Mouse (Mus musculus) liver, embryonic 14.5 days (tissue): ENCODE measurements around the gene Hsp90ab1. TPM values are rescaled to one million over a fixed set of nuclear protein-coding genes. Genes with fewer than 3 reads are reported as not detected.

ENCODE experiments used
- ATAC-seq: fragments of 200-750 bp; cut with Nextera tagmentation; 2 replicates; pipeline ENCODE4 v1.8.0; 2017; ENCODE audit warnings: moderate number of reproducible peaks, mild to moderate bottlenecking, moderate library complexity; ENCODE audit not compliant: insufficient read depth
- DNase-seq, 3 experiments: peaks; one replicate each; pipeline ENCODE4 v3.0.0-alpha.2; 2012 to 2013; ENCODE audit warnings: low read depth in 3 of 3, low spot score in 3 of 3
- H3K27ac ChIP-seq: fragments of 300-500 bp; sonication (generic); 2 replicates; pipeline ENCODE4 v1.5.1; 2014; ENCODE audit warnings: moderate library complexity, mild to moderate bottlenecking, control low read depth, inconsistent platforms
- H3K27me3 ChIP-seq: fragments of 300-500 bp; sonication (generic); 2 replicates; pipeline ENCODE4 v1.6.1; 2014; ENCODE audit warnings: mild to moderate bottlenecking, low read length, moderate library complexity; ENCODE audit not compliant: control insufficient read depth, insufficient read depth
- H3K36me3 ChIP-seq: fragments of 300-500 bp; sonication (generic); replicated peaks from 2 replicates; pipeline ENCODE4 v1.6.1; 2014; ENCODE audit warnings: low read depth; ENCODE audit not compliant: control insufficient read depth, insufficient read depth
- H3K4me1 ChIP-seq, 2 experiments: fragments of 200-500 bp in 1 of 2; fragments of 300-500 bp in 1 of 2; sonication (generic) in 1 of 2; replicated peaks; 2 replicates each; pipeline ENCODE4 v1.6.1; 2012 to 2014; ENCODE audit warnings: antibody characterized with exemption in 1 of 2, inconsistent platforms in 1 of 2, low read length in 1 of 2; ENCODE audit not compliant: control insufficient read depth in 2 of 2, insufficient read depth in 2 of 2
- H3K4me2 ChIP-seq: fragments of 300-500 bp; sonication (generic); 2 replicates; pipeline ENCODE4 v1.6.1; 2014; ENCODE audit warnings: low read depth, mild to moderate bottlenecking, control low read depth, moderate library complexity
- H3K4me3 ChIP-seq, 2 experiments: fragments of 200-500 bp in 1 of 2; fragments of 300-500 bp in 1 of 2; sonication (generic) in 1 of 2; 2 replicates each; pipeline ENCODE4 v1.5.1; 2012 to 2014; ENCODE audit warnings: low read depth in 2 of 2, low read length in 2 of 2, mild to moderate bottlenecking in 2 of 2, control low read depth in 1 of 2, inconsistent platforms in 1 of 2, moderate library complexity in 1 of 2; ENCODE audit not compliant: insufficient read depth in 1 of 2
- H3K9ac ChIP-seq: fragments of 300-500 bp; sonication (generic); replicated peaks from 2 replicates; pipeline ENCODE4 v1.6.1; 2014; ENCODE audit warnings: mild to moderate bottlenecking, control low read depth, moderate library complexity
- H3K9me3 ChIP-seq: fragments of 300-500 bp; sonication (generic); 2 replicates; pipeline ENCODE4 v1.6.1; 2016; ENCODE audit warnings: low read length, mixed read lengths; ENCODE audit not compliant: control insufficient read depth
- CTCF ChIP-seq: IDR thresholded peaks from 2 replicates; pipeline ENCODE4 v1.5.1; 2016; ENCODE audit warnings: antibody characterized with exemption, low read depth, control low read depth
- EP300 ChIP-seq: IDR thresholded peaks from 2 replicates; pipeline ENCODE4 v1.6.1; 2016; ENCODE audit warnings: antibody characterized with exemption, low read depth
- WGBS: fragments of 180-500 bp; shearing (Covaris S2); extraction: QIAGEN DNeasy Blood & Tissue Kit; methylation state at CpG from one replicate; pipeline ENCODE4 v1.1.7; 2014; ENCODE audit not compliant: insufficient replicate concordance; 5-methylcytosine and 5-hydroxymethylcytosine counted together
- polyA plus RNA-seq, 2 experiments: library from polyadenylated mRNA; depleted of rRNA in 1 of 2; stranded (reverse) in 1 of 2; unstranded in 1 of 2; fragments of >200 nt; fragmentation: Nextera tagmentation in 1 of 2; extraction: Ambion mirVana in 1 of 2; gene quantifications; 2 replicates each; pipeline versions ENCODE4 v1.2.1 to v1.2.3; 2012 to 2014

The Hsp90ab1 gene
- polyA plus RNA-seq, 2 experiments: 369 to 531 TPM

- Histone ChIP-seq H3K9me3 (no peaks in the 10 kb centered on the region), H3K4me3 (peak within 1 kb of the TSS; percentile 33 to 59), H3K27me3 (no peaks in the 10 kb centered on the region; the same call in 1 of the 2 replicates), H3K4me2 (peak within 1 kb of the TSS; percentile 63), H3K27ac (no peak within 1 kb of the TSS), H3K9ac (peak within 1 kb of the TSS; percentile 55), H3K4me1 (peaks cover 42 to 52% of the 10 kb centered on the region in 2 experiments), H3K36me3 (no peaks in the 10 kb centered on the region)
- TF ChIP-seq CTCF: peak; percentile 36; the same call in 1 of the 2 replicates
- TF ChIP-seq EP300: no peak
- ATAC-seq: no peak
- WGBS: 20% methylated on average over 32 of the region's 32 CpGs
- no peak for DNase-seq
Measured at GRCm38 (mm10) chr17:45599446-45600242, 26.6 kb upstream of the Hsp90ab1 start, which contains the start of gene Slc29a1. Slc29a1 (minus strand) TSS chr17:45599606.

GRCm38 (mm10) chr17:45598891-45599290 is 25.8 kb upstream of the Hsp90ab1 start:
- no peak for DNase-seq
- ATAC-seq: no peak
- peaks cover 46 to 53% of the 10 kb centered on the region in 2 experiments for H3K4me1 ChIP-seq
- TF ChIP-seq CTCF (no peak), EP300 (no peak)
- no peak overlapping the region for H3K27ac ChIP-seq
- H3K36me3 ChIP-seq: no peaks in the 10 kb centered on the region
- no peak overlapping the region; a peak in 1 of 4 replicates for H3K4me3 ChIP-seq
- no peaks in the 10 kb centered on the region; the same call in 1 of the 2 replicates for H3K27me3 ChIP-seq
- H3K4me2 ChIP-seq: peak overlapping the region; percentile 63
- 49% methylated on average over 3 of the region's 3 CpGs for WGBS
- peak overlapping the region; percentile 55 for H3K9ac ChIP-seq
- no peaks in the 10 kb centered on the region for H3K9me3 ChIP-seq

GRCm38 (mm10) chr17:45598376-45598775 is 25.3 kb upstream of the Hsp90ab1 start:
- WGBS: 74% methylated on average over 2 of the region's 2 CpGs
- no peak overlapping the region for H3K9ac ChIP-seq
- no peak overlapping the region for H3K4me2 ChIP-seq
- no peak overlapping the region for H3K27ac ChIP-seq
- H3K4me3 ChIP-seq: no peak overlapping the region
- no peaks in the 10 kb centered on the region for H3K9me3 ChIP-seq
- no peak for ATAC-seq
- no peaks in the 10 kb centered on the region for H3K36me3 ChIP-seq
- H3K27me3 ChIP-seq: no peaks in the 10 kb centered on the region; the same call in 1 of the 2 replicates
- H3K4me1 ChIP-seq: peaks cover 46 to 57% of the 10 kb centered on the region in 2 experiments
- DNase-seq: no peak
- no peak for TF ChIP-seq CTCF
- no peak for TF ChIP-seq EP300

GRCm38 (mm10) chr17:45597787-45598186 is 24.7 kb upstream of the Hsp90ab1 start:
- Histone ChIP-seq H3K4me1 (peaks cover 50 to 62% of the 10 kb centered on the region in 2 experiments), H3K9ac (no peak overlapping the region), H3K4me3 (no peak overlapping the region), H3K36me3 (no peaks in the 10 kb centered on the region), H3K27ac (no peak overlapping the region), H3K4me2 (no peak overlapping the region), H3K27me3 (no peaks in the 10 kb centered on the region; the same call in 1 of the 2 replicates), H3K9me3 (no peaks in the 10 kb centered on the region)
- ATAC-seq (no peak), DNase-seq (no peak)
- TF ChIP-seq EP300: no peak
- no peak for TF ChIP-seq CTCF
- 16% methylated on average over 3 of the region's 3 CpGs for WGBS

- H3K9ac ChIP-seq: peak overlapping the region; percentile 37
- H3K4me1 ChIP-seq: peaks cover 51 to 63% of the 10 kb centered on the region in 2 experiments
- H3K36me3 ChIP-seq: no peaks in the 10 kb centered on the region
- no peak overlapping the region for H3K4me3 ChIP-seq
- no peak for TF ChIP-seq EP300
- TF ChIP-seq CTCF: peak; percentile 93
- no peaks in the 10 kb centered on the region for H3K9me3 ChIP-seq
- ATAC-seq (0 out of 2 replicates have a peak, but pooled peaks have one; percentile 12), DNase-seq (no peak)
- 39% methylated on average over 11 of the region's 11 CpGs for WGBS
- H3K4me2 ChIP-seq: no peak overlapping the region
- H3K27ac ChIP-seq: peak overlapping the region; percentile 37; the same call in 1 of the 2 replicates
- no peaks in the 10 kb centered on the region for H3K27me3 ChIP-seq
Measured at GRCm38 (mm10) chr17:45596631-45597396, 23.7 kb upstream of the Hsp90ab1 start.
